Mouse (Mus musculus) intestine, embryonic 16.5 days (tissue): ENCODE data around the gene Wwc1. TPM values are rescaled to one million over a fixed set of nuclear protein-coding genes. Genes with fewer than 3 reads are reported as not detected.
A peak's percentile ranks its signal among the peaks of the same experiment; 100 is the strongest.

ENCODE experiments used
- ATAC-seq: fragments of 200-750 bp; cut with Nextera tagmentation; 2 replicates; pipeline ENCODE4 v1.8.0; 2017; ENCODE audit warnings: moderate TSS enrichment, moderate library complexity
- H3K27ac ChIP-seq: fragments of 300-500 bp; sonication (generic); 2 replicates; pipeline ENCODE4 v1.5.1; 2014; ENCODE audit warnings: mild to moderate bottlenecking, low read length
- H3K27me3 ChIP-seq: fragments of 300-500 bp; sonication (generic); replicated peaks from 2 replicates; pipeline ENCODE4 v1.6.1; 2014; ENCODE audit warnings: low read length, control low read depth, mixed read lengths; ENCODE audit not compliant: control insufficient read depth, insufficient read depth
- H3K36me3 ChIP-seq: fragments of 300-500 bp; sonication (generic); 2 replicates; pipeline ENCODE4 v1.6.1; 2014; ENCODE audit warnings: low read length, control low read depth; ENCODE audit not compliant: control insufficient read depth, insufficient read depth
- H3K4me1 ChIP-seq: fragments of 300-500 bp; sonication (generic); 2 replicates; pipeline ENCODE4 v1.6.1; 2014; ENCODE audit warnings: low read length, control low read depth, mixed read lengths; ENCODE audit not compliant: control insufficient read depth, insufficient read depth
- H3K4me2 ChIP-seq: fragments of 300-500 bp; sonication (generic); 2 replicates; pipeline ENCODE4 v1.6.1; 2014; ENCODE audit warnings: low read depth, low read length, control low read depth
- H3K4me3 ChIP-seq: fragments of 300-500 bp; sonication (generic); 2 replicates; pipeline ENCODE4 v1.5.1; 2014; ENCODE audit warnings: mild to moderate bottlenecking, low read length
- H3K9ac ChIP-seq: fragments of 300-500 bp; sonication (generic); 2 replicates; pipeline ENCODE4 v1.6.1; 2014; ENCODE audit warnings: low read depth, low read length
- H3K9me3 ChIP-seq: fragments of 300-500 bp; sonication (generic); 2 replicates; pipeline ENCODE4 v1.6.1; 2016; ENCODE audit warnings: low read length, control low read depth; ENCODE audit not compliant: control insufficient read depth
- WGBS: fragments of 180-500 bp; shearing (Covaris S2); extraction: QIAGEN DNeasy Blood & Tissue Kit; methylation state at CpG from one replicate; pipeline ENCODE4 v1.1.7; 2014; 5-methylcytosine and 5-hydroxymethylcytosine counted together
- polyA plus RNA-seq: library from polyadenylated mRNA; unstranded; fragments of >200 nt; fragmentation: Nextera tagmentation; extraction: Ambion mirVana; gene quantifications from 2 replicates; pipeline ENCODE4 v1.2.1, GENCODE M21; 2015

Wwc1 gene
- polyA plus RNA-seq, 1 experiment from 2014 or later = 9.0 TPM

DNA sequence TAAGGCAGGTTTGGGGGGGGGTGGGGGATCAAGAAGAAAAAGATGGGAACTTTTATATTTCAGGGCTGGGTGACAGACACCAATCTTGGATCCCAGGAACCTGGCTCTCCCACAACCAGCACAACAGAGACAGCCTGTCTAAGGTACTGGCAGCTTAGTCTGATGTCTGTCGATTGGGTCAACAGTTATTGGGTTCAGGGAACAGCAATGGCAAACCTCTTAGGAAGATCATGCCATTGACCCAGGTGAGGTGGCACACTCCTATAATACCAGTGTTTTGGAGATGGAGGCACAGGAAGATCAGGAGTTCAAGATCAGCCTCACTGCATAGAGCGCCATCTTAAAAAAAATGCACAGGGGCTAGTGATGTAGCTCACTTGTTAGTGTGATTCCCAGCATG is 17.9 kb downstream of the Wwc1 start:
- no peak overlapping the region for H3K9ac ChIP-seq
- peaks cover 16% of the 10 kb centered on the region; the same call in 1 of the 2 replicates for H3K4me1 ChIP-seq
- no peak overlapping the region for H3K27ac ChIP-seq
- no peaks in the 10 kb centered on the region for H3K36me3 ChIP-seq
- H3K4me3 ChIP-seq = no peak overlapping the region
- ATAC-seq = no peak
- no peaks in the 10 kb centered on the region for H3K9me3 ChIP-seq
- H3K4me2 ChIP-seq = no peak overlapping the region
- no peaks in the 10 kb centered on the region for H3K27me3 ChIP-seq
- 94% methylated on average over 2 of the region's 2 CpGs for WGBS

DNA sequence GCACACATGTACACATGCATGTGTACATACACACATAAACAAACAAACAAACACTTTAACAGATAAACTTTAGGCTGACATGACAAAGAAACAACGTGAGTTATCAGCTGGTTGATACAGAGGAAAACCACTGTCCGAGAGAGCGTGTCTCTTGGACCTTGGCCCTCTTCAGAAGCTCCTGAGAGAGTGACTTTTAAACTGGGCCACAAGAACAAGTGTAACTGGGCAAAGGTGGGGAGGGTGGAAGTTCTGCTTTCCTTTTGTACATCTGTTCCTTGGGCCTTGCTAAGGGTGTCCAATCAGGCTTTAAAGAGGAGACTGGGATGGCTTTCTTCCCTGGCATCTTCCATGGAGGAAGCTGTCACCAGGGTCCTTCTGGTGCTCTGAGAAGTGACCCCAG is 21.1 kb downstream of the Wwc1 start:
- no peak for ATAC-seq
- Histone ChIP-seq H3K4me1 (peaks cover 15% of the 10 kb centered on the region; the same call in 1 of the 2 replicates), H3K4me3 (no peak overlapping the region), H3K4me2 (no peak overlapping the region), H3K9me3 (no peaks in the 10 kb centered on the region), H3K36me3 (no peaks in the 10 kb centered on the region), H3K27ac (no peak overlapping the region; the same call in 1 of the 2 replicates), H3K9ac (no peak overlapping the region), H3K27me3 (no peaks in the 10 kb centered on the region)
- 62% methylated on average over 3 of the region's 3 CpGs for WGBS

GRCm38 (mm10) chr11:35955572-35955971 is 24.8 kb downstream of the Wwc1 start:
- WGBS = 34% methylated on average over 3 of the region's 3 CpGs
- no peak overlapping the region for H3K9ac ChIP-seq
- no peak overlapping the region for H3K4me2 ChIP-seq
- no peaks in the 10 kb centered on the region for H3K27me3 ChIP-seq
- H3K4me3 ChIP-seq = no peak overlapping the region
- H3K27ac ChIP-seq = peak overlapping the region; percentile 47
- H3K36me3 ChIP-seq = no peaks in the 10 kb centered on the region
- ATAC-seq = peak; percentile 78
- H3K4me1 ChIP-seq = peaks cover 14% of the 10 kb centered on the region
- H3K9me3 ChIP-seq = no peaks in the 10 kb centered on the region

GRCm38 (mm10) chr11:35953179-35953578 is 27.1 kb downstream of the Wwc1 start:
- Histone ChIP-seq H3K9ac (no peak overlapping the region), H3K4me3 (no peak overlapping the region), H3K4me1 (peaks cover 34% of the 10 kb centered on the region), H3K4me2 (no peak overlapping the region), H3K27ac (no peak overlapping the region), H3K27me3 (no peaks in the 10 kb centered on the region), H3K9me3 (no peaks in the 10 kb centered on the region), H3K36me3 (no peaks in the 10 kb centered on the region)
- WGBS = 84% methylated on average over 4 of the region's 4 CpGs
- ATAC-seq = no peak

GRCm38 (mm10) chr11:35951727-35952065 is 28.6 kb downstream of the Wwc1 start:
- ATAC-seq = peak; percentile 61
- Histone ChIP-seq H3K4me1 (peaks cover 35% of the 10 kb centered on the region), H3K36me3 (no peaks in the 10 kb centered on the region), H3K9ac (peak overlapping the region; percentile 47), H3K9me3 (no peaks in the 10 kb centered on the region), H3K4me3 (peak overlapping the region; percentile 7; the same call in 1 of the 2 replicates), H3K27me3 (no peaks in the 10 kb centered on the region), H3K4me2 (peak overlapping the region; percentile 42), H3K27ac (peak overlapping the region; percentile 90)
- WGBS = 32% methylated on average over 4 of the region's 4 CpGs

GRCm38 (mm10) chr11:35951058-35951726 is 29.1 kb downstream of the Wwc1 start:
- peak overlapping the region; percentile 42 for H3K4me2 ChIP-seq
- H3K27ac ChIP-seq = peak overlapping the region; percentile 90
- peak overlapping the region; percentile 7; the same call in 1 of the 2 replicates for H3K4me3 ChIP-seq
- ATAC-seq = peak; percentile 32
- WGBS = 57% methylated on average over 15 of the region's 15 CpGs
- peaks cover 35% of the 10 kb centered on the region for H3K4me1 ChIP-seq
- H3K9me3 ChIP-seq = no peaks in the 10 kb centered on the region
- no peaks in the 10 kb centered on the region for H3K36me3 ChIP-seq
- peak overlapping the region; percentile 47 for H3K9ac ChIP-seq
- H3K27me3 ChIP-seq = no peaks in the 10 kb centered on the region

DNA sequence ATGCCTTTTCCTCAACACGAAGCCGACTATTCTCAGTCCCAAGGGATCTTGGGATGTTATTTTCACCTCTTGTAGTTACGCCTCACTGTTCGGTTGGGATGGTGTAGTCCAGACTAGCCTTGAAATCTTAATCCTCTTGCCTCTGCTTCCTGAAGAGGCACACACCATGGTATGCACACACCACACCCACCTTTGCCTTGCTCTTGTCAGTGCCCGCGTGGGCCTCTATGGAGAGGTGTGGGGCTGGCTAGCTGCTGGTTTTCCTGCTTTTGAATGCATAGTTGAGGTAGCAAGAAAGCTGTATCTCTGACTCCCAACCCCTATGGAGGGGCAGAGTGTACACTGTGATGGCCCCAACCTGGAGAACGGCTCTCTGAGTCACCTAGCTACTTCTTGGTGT is 29.9 kb downstream of the Wwc1 start:
- no peaks in the 10 kb centered on the region for H3K9me3 ChIP-seq
- no peak overlapping the region for H3K9ac ChIP-seq
- H3K27ac ChIP-seq = peak overlapping the region; percentile 90; the same call in 1 of the 2 replicates
- no peaks in the 10 kb centered on the region for H3K27me3 ChIP-seq
- no peak; the same call in 1 of the 2 replicates for ATAC-seq
- WGBS = 54% methylated on average over 7 of the region's 7 CpGs
- no peak overlapping the region for H3K4me3 ChIP-seq
- 0 out of 2 replicates have a peak overlapping the region, but pooled peaks have one; percentile 42 for H3K4me2 ChIP-seq
- no peaks in the 10 kb centered on the region for H3K36me3 ChIP-seq
- peaks cover 39% of the 10 kb centered on the region for H3K4me1 ChIP-seq

GRCm38 (mm10) chr11:35950011-35950410 is 30.3 kb downstream of the Wwc1 start:
- Histone ChIP-seq H3K4me3 (no peak overlapping the region), H3K9me3 (no peaks in the 10 kb centered on the region), H3K4me2 (no peak overlapping the region), H3K9ac (no peak overlapping the region), H3K36me3 (no peaks in the 10 kb centered on the region), H3K27me3 (no peaks in the 10 kb centered on the region), H3K27ac (peak overlapping the region; percentile 11), H3K4me1 (peaks cover 40% of the 10 kb centered on the region)
- no peak for ATAC-seq
- 58% methylated on average over 3 of the region's 3 CpGs for WGBS

DNA sequence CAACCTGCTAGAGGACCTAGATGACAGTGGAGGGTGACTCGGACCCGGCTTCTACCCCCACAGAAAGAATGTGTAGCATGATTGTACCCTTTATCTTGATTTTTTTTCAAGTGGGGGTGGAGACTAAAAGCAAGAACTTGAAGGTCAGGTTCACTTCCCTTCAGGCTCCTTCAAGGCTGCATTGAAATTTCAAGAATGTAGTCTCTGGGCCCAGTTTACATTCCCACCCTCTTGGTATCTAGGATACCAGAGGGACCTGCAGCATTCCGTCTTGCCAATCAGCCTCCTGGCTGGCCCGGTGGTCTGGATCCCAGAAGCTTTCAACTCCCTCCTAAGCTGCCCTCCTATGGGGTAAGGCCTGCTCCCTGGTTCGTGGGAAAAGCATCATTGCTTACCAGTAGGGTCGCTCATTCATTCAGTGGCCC is 31.9 kb downstream of the Wwc1 start:
- no peak overlapping the region for H3K9ac ChIP-seq
- H3K9me3 ChIP-seq = no peaks in the 10 kb centered on the region
- peak overlapping the region; percentile 43; the same call in 1 of the 2 replicates for H3K27ac ChIP-seq
- no peak for ATAC-seq
- no peaks in the 10 kb centered on the region for H3K36me3 ChIP-seq
- no peak overlapping the region for H3K4me3 ChIP-seq
- H3K4me1 ChIP-seq = peaks cover 40% of the 10 kb centered on the region
- 23% methylated on average over 6 of the region's 6 CpGs for WGBS
- no peak overlapping the region for H3K4me2 ChIP-seq
- no peaks in the 10 kb centered on the region for H3K27me3 ChIP-seq
